Mouse (Mus musculus): ENCODE results near the gene Syt1.

Gene Syt1

GRCm38 (mm10) chr10:108636086-108636485, 374.7 kb downstream of the Syt1 start:
- DNase-seq = no peak

- DNase-seq = no peak
These were observed 375.2 kb downstream of the Syt1 start for GRCm38 (mm10) chr10:108635616-108636015.

- no peak for DNase-seq
These were observed 379.9 kb downstream of the Syt1 start for GRCm38 (mm10) chr10:108630841-108631240.

- DNase-seq = no peak
These were observed 384.4 kb downstream of the Syt1 start for GRCm38 (mm10) chr10:108626404-108626803.

GRCm38 (mm10) chr10:108623002-108623401, 387.8 kb downstream of the Syt1 start:
- no peak for DNase-seq

GRCm38 (mm10) chr10:108619861-108620260, 390.9 kb downstream of the Syt1 start:
- DNase-seq = no peak

- DNase-seq = no peak
These were observed 391.6 kb downstream of the Syt1 start for GRCm38 (mm10) chr10:108619217-108619616.

- DNase-seq = no peak
These were observed 400.6 kb downstream of the Syt1 start for GRCm38 (mm10) chr10:108610057-108610644.

GRCm38 (mm10) chr10:108601672-108602412, 408.9 kb downstream of the Syt1 start:
- no peak for DNase-seq

- no peak for DNase-seq
These were observed 410.1 kb downstream of the Syt1 start for GRCm38 (mm10) chr10:108600693-108601092.

- no peak for DNase-seq
These were observed 413.4 kb downstream of the Syt1 start for GRCm38 (mm10) chr10:108597385-108597784.

GRCm38 (mm10) chr10:108596162-108596927, 414.4 kb downstream of the Syt1 start:
- DNase-seq = no peak

GRCm38 (mm10) chr10:108589355-108589754, 421.4 kb downstream of the Syt1 start:
- no peak for DNase-seq

GRCm38 (mm10) chr10:108588924-108589323, 421.9 kb downstream of the Syt1 start:
- DNase-seq = no peak

- no peak for DNase-seq
These were observed 427.1 kb downstream of the Syt1 start for GRCm38 (mm10) chr10:108583694-108584093.

- DNase-seq = no peak
These were observed 428.4 kb downstream of the Syt1 start for GRCm38 (mm10) chr10:108582397-108582730.

- no peak for DNase-seq
These were observed 429.0 kb downstream of the Syt1 start for GRCm38 (mm10) chr10:108581555-108582396.

- DNase-seq = no peak
These were observed 429.9 kb downstream of the Syt1 start for GRCm38 (mm10) chr10:108580786-108581420.

- no peak for DNase-seq
These were observed 431.4 kb downstream of the Syt1 start for GRCm38 (mm10) chr10:108579396-108579795.

- no peak for DNase-seq
These were observed 433.2 kb downstream of the Syt1 start for GRCm38 (mm10) chr10:108577611-108578010.

- DNase-seq = no peak
These were observed 438.0 kb downstream of the Syt1 start for GRCm38 (mm10) chr10:108572764-108573163.

GRCm38 (mm10) chr10:108571104-108571503, 439.7 kb downstream of the Syt1 start:
- no peak for DNase-seq
